Mouse (Mus musculus) forebrain, postnatal 0 days (tissue): ENCODE data around the gene Egln1. TPM values are rescaled to one million over a fixed set of nuclear protein-coding genes. Genes with fewer than 3 reads are reported as not detected.

Experiments
- ATAC-seq: fragments of 200-750 bp; cut with Nextera tagmentation; 2 replicates; pipeline ENCODE4 v1.8.0; 2017; ENCODE audit warnings: mild to moderate bottlenecking, moderate library complexity
- DNase-seq: peaks from one replicate; pipeline ENCODE4 v3.0.0-alpha.2; 2015
- H3K27ac ChIP-seq: fragments of 300-500 bp; sonication (generic); 2 replicates; pipeline ENCODE4 v1.5.1; 2014; ENCODE audit warnings: low read depth, mild to moderate bottlenecking, antibody characterized with exemption, low read length, moderate library complexity, mixed read lengths
- H3K27me3 ChIP-seq: fragments of 300-500 bp; sonication (generic); 2 replicates; pipeline ENCODE4 v1.6.1; 2014; ENCODE audit warnings: mild to moderate bottlenecking, low read length, mixed read lengths; ENCODE audit not compliant: insufficient read depth
- H3K36me3 ChIP-seq: fragments of 300-500 bp; sonication (generic); 2 replicates; pipeline ENCODE4 v1.6.1; 2014; ENCODE audit warnings: mild to moderate bottlenecking, moderate library complexity; ENCODE audit not compliant: insufficient read depth
- H3K4me1 ChIP-seq: fragments of 300-500 bp; sonication (generic); 2 replicates; pipeline ENCODE4 v1.6.1; 2014; ENCODE audit warnings: antibody characterized with exemption; ENCODE audit not compliant: insufficient read depth
- H3K4me2 ChIP-seq: fragments of 300-500 bp; sonication (generic); 2 replicates; pipeline ENCODE4 v1.6.1; 2014; ENCODE audit warnings: low read depth, mild to moderate bottlenecking, moderate library complexity
- H3K4me3 ChIP-seq: fragments of 300-500 bp; sonication (generic); 2 replicates; pipeline ENCODE4 v1.5.1; 2014; ENCODE audit warnings: low read depth, low read length, mixed read lengths
- H3K9ac ChIP-seq: fragments of 300-500 bp; sonication (generic); 2 replicates; pipeline ENCODE4 v1.6.1; 2014; ENCODE audit warnings: mild to moderate bottlenecking
- H3K9me3 ChIP-seq: fragments of 300-500 bp; sonication (generic); 2 replicates; pipeline ENCODE4 v1.6.1; 2016; ENCODE audit warnings: low read length
- CTCF ChIP-seq: sonication (generic); IDR thresholded peaks from 2 replicates; pipeline ENCODE4 v1.5.1; 2016; ENCODE audit warnings: antibody characterized with exemption, control low read depth, low read depth
- WGBS: fragments of 180-500 bp; shearing (Covaris S2); extraction: QIAGEN DNeasy Blood & Tissue Kit; methylation state at CpG from one replicate; pipeline ENCODE4 v1.1.7; 2014; 5-methylcytosine and 5-hydroxymethylcytosine counted together
- polyA plus RNA-seq: library from polyadenylated mRNA; unstranded; fragments of >200 nt; fragmentation: Nextera tagmentation; extraction: Ambion mirVana; gene quantifications from 2 replicates; pipeline ENCODE4 v1.2.1, GENCODE M21; 2015
- total RNA-seq: library from RNA; depleted of rRNA; stranded (reverse); fragments of >200 nt; gene quantifications from 2 replicates; pipeline ENCODE4 v1.2.3, GENCODE M21; 2014

Gene Egln1
- total and polyA plus RNA-seq, 2 experiments from 2014 or later: 15.6 to 48.5 TPM

DNA sequence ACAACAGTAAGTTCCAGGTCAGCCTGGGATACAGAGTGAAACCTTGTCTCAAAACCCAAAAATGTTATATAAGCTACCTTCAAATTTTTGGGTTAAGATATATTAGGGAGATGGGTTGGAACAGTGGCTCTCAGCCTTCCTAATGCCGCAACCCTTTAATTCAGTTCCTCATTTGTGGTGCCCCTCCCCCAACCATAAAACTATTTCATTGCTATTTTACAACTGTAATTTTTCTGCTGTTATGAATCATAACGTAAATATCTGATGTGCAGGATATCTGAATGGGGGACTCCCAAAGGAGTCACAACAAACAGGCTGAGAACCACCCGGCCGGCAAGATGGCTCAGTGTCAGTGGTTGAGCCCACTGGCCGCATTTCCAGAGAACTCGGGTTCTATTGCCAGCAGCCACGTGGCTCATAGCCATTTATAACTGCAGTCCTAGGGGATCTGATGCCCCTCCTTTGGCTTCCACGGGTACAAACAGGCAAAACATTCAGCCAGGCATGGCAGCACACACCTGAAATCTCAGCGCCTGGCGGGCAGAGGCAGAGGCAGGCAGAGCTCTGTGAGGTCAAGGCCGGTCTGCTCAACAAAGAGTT is 26.5 kb downstream of the Egln1 start:
- H3K4me2 ChIP-seq: no peak overlapping the region
- no peaks in the 10 kb centered on the region for H3K4me1 ChIP-seq
- H3K27ac ChIP-seq: no peak overlapping the region
- no peaks in the 10 kb centered on the region for H3K9me3 ChIP-seq
- no peak for TF ChIP-seq CTCF
- H3K36me3 ChIP-seq: no peaks in the 10 kb centered on the region; the same call in 1 of the 2 replicates
- ATAC-seq (no peak), DNase-seq (no peak)
- 73% methylated on average over 11 of the region's 11 CpGs for WGBS
- no peaks in the 10 kb centered on the region for H3K27me3 ChIP-seq
- no peak overlapping the region for H3K4me3 ChIP-seq
- H3K9ac ChIP-seq: no peak overlapping the region

DNA sequence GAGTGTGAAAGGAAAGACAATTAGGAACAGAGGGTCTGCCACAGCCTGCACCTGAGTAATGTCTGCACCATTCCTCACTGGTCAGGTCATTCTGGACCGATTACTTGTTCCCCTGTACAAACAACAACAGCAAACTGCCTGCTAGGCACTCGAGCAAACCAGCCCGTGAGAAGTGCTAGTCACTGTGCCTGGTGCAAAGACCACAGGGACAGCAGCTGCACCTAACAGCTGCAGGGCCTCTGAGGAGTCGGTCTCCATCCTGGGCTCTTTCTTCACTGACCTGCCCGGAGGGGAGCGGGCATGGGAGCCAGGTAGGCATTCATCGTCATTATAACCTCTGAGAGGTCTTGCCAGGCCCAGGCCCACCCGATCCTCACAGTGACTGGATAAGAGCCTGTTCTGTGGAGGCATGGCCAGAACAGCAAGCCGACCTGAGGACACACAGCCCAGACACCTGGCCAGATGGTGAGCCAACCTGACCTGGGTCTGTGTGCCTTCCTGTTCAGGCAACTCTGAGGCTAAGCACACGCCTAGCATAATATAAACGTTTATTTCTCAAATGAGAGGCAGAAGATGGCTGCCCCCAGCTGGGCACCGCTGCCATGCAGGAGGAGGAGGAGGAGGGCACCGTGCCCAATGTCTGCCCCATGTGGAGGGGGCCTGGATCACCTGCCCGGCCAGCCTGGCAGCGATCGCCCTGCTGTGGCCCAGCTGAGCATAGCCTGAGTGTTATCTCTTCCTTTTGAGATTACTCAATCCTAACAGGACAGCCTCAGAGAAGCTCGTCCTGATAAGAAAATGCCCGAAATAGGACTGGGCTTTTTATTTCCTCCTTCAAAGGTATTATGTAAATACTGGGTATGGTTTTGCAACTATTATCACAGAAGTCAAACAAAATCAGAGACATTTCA is 27.5 kb downstream of the Egln1 start:
- Histone ChIP-seq H3K9ac (no peak overlapping the region), H3K36me3 (no peaks in the 10 kb centered on the region; the same call in 1 of the 2 replicates), H3K4me2 (no peak overlapping the region), H3K27ac (no peak overlapping the region), H3K9me3 (no peaks in the 10 kb centered on the region), H3K4me1 (no peaks in the 10 kb centered on the region), H3K4me3 (no peak overlapping the region), H3K27me3 (no peaks in the 10 kb centered on the region)
- DNase-seq (no peak), ATAC-seq (no peak)
- TF ChIP-seq CTCF: no peak
- WGBS: 85% methylated on average over 18 of the region's 18 CpGs

DNA sequence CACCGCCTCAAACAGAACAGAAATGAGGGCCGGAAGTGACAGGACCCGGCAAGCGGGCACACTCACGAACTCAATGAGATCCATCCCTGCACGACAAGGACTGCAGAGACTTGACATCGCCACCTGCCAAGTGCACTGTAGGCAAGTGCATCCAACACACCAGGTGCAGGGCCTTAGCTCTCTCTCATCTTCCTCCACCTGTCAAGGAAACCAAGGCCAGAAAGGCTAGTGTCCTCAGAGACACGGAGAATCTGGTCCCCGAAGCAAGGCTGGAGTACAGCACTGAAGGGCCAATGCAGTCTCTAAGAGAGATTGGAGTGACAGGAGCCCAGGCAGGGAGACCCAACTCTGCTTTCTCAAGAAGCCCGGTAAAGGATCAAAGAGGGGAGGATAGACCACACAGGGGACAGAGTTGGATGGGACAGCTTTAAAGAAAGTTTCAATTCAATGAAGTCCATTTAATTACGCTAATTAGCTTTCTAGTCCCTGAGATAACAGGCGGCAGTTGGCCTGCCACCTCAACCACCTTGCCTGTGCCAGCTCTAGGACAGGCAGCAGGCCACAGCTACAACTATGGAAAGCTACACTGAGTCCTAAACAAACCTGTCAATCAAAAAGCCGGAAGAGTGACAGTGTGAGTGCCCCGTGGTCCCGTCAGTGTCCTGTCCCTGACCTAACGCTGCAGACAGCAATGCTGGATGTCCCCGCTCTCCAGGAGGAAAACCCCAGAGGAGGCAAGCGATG is 31.2 kb downstream of the Egln1 start:
- 68% methylated on average over 18 of the region's 18 CpGs for WGBS
- Histone ChIP-seq H3K36me3 (peaks cover 20% of the 10 kb centered on the region), H3K27ac (no peak overlapping the region), H3K9me3 (no peaks in the 10 kb centered on the region), H3K4me2 (no peak overlapping the region), H3K4me3 (no peak overlapping the region), H3K9ac (no peak overlapping the region), H3K27me3 (no peaks in the 10 kb centered on the region), H3K4me1 (no peaks in the 10 kb centered on the region)
- no peak for TF ChIP-seq CTCF
- DNase-seq (no peak), ATAC-seq (no peak)

DNA sequence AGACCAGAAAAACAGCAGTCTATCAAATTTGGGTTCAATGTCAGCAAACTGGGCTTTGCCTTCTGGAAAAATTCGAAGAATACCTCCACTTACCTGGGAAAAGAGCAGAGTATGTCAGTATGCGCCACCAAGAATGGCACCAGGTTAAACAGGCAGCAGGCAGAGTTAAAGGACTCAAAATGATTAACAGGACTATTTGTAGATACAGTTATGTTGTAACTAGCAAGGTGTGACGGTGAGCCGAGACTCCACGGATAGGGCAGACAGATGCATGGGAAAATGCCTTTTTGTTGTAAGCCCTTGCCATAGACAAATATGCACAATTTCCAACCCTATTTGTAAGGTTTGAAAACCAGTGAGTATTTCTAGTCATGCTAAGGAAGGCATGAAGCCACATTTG is 35.1 kb downstream of the Egln1 start:
- Histone ChIP-seq H3K27me3 (no peaks in the 10 kb centered on the region), H3K36me3 (peaks cover 50% of the 10 kb centered on the region), H3K27ac (no peak overlapping the region), H3K4me1 (no peaks in the 10 kb centered on the region), H3K4me3 (no peak overlapping the region), H3K9ac (no peak overlapping the region), H3K9me3 (no peaks in the 10 kb centered on the region), H3K4me2 (no peak overlapping the region)
- no peak for DNase-seq
- no peak for ATAC-seq
- WGBS: 99% methylated on average over 5 of the region's 5 CpGs
- no peak for TF ChIP-seq CTCF

DNA sequence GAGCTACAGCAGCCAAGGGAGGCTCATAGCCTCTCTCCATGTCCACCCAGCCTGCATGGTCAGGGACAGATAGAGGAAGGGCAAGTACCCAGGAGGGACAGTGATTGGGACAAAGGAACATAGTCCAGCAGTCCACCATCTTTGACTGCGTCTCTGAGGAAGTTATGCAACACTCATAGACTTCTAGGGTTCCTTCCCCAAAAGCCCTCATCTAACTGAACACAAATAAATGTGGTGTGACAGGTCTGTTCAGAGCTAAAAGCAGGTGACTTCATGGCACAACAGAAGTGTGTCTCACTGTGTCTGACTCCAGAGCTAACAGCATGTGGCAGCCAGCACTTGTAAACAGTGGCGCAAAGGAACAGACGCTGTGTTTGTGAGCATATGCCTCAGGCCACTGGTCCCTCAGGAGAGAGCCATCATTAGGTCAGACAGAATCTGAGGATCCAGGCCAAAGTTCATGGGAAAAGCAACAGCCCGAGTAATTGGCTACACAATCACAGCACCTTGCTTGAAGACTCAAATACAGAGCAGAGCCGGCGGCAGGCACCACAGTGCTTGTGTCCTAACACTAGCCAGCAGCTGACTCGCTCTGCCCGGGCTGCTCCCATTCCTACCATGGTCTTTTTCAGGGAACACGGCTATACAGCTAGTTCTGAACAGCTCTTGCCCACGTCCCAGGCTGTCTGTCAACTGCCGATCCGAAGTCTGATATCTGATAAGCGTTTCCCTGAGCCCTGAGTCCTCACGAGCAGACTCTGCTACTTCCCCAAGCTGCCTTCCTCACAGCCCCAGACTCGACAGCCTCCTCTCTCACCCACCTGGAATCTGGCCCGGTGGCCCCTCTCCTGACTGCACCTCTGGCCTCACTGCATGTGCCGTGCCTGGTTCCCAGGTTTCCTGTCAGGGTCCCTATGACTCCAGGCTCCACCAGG is 36.9 kb downstream of the Egln1 start:
- 84% methylated on average over 17 of the region's 17 CpGs for WGBS
- no peak for TF ChIP-seq CTCF
- H3K9me3 ChIP-seq: no peaks in the 10 kb centered on the region
- no peaks in the 10 kb centered on the region for H3K4me1 ChIP-seq
- DNase-seq (no peak), ATAC-seq (no peak)
- H3K27ac ChIP-seq: no peak overlapping the region
- no peak overlapping the region for H3K9ac ChIP-seq
- H3K27me3 ChIP-seq: no peaks in the 10 kb centered on the region
- no peak overlapping the region for H3K4me2 ChIP-seq
- H3K36me3 ChIP-seq: peaks cover 67% of the 10 kb centered on the region
- no peak overlapping the region for H3K4me3 ChIP-seq

DNA sequence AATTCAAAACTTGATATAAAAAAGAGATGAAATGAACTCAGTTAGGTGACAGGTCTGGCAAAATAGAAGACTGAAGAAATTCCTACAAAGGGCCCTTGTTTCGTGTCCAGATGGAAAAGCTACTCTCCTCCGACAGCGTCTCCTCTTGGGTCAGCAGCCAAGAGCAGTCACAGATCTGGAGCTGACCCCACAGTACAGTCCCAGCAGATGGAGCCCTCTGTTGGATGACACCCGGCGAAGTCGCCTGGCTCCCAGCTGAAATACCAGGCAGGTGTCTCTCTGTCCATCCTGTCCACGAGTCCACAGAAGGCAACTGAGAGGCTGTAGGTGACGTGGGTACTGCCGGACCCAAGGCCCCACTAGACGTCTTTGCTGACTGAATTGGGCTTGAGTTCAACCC is 38.8 kb downstream of the Egln1 start:
- no peak overlapping the region for H3K9ac ChIP-seq
- ATAC-seq (no peak), DNase-seq (no peak)
- H3K27ac ChIP-seq: no peak overlapping the region
- H3K27me3 ChIP-seq: no peaks in the 10 kb centered on the region
- H3K36me3 ChIP-seq: peaks cover 79% of the 10 kb centered on the region
- TF ChIP-seq CTCF: no peak
- no peak overlapping the region for H3K4me3 ChIP-seq
- WGBS: 84% methylated on average over 10 of the region's 10 CpGs
- no peaks in the 10 kb centered on the region for H3K4me1 ChIP-seq
- H3K4me2 ChIP-seq: no peak overlapping the region
- no peaks in the 10 kb centered on the region for H3K9me3 ChIP-seq
